Mouse (Mus musculus): ENCODE data around the gene Zfp326. TPM values are rescaled to one million over a fixed set of nuclear protein-coding genes. Genes with fewer than 3 reads are reported as not detected.

Zfp326 gene
- polyA plus RNA-seq, 1 experiment from 2014 or later, result 35.6 TPM

- H3K27me3 ChIP-seq (replicated peaks), result peaks cover 16% of the 10 kb centered on the region; the same call in 1 of the 2 replicates
- peak overlapping the region; percentile 7; the same call in 1 of the 2 replicates for H3K4me2 ChIP-seq
- WGBS, result 56% methylated on average over 16 of the region's 16 CpGs
- no peak overlapping the region for H3K4me3 ChIP-seq
- peak; percentile 68; the same call in 1 of the 2 replicates for ATAC-seq (ENCODE audit: insufficient number of reproducible peaks, low FRiP score)
- peak overlapping the region; percentile 48 for H3K27ac ChIP-seq (ENCODE audit: poor library complexity, severe bottlenecking)
- no peaks in the 10 kb centered on the region for H3K9me3 ChIP-seq (replicated peaks)
- H3K36me3 ChIP-seq, result no peaks in the 10 kb centered on the region
- peaks cover 13% of the 10 kb centered on the region for H3K4me1 ChIP-seq (replicated peaks)
- H3K9ac ChIP-seq, result no peak overlapping the region
Measured at GRCm38 (mm10) chr5:105867841-105868447, 8.4 kb upstream of the Zfp326 start.

- 0 out of 2 replicates have a peak, but pooled peaks have one; percentile 31 for ATAC-seq (ENCODE audit: insufficient number of reproducible peaks, low FRiP score)
- no peak overlapping the region for H3K9ac ChIP-seq
- no peaks in the 10 kb centered on the region for H3K9me3 ChIP-seq (replicated peaks)
- no peak overlapping the region for H3K4me3 ChIP-seq
- peaks cover 13% of the 10 kb centered on the region for H3K4me1 ChIP-seq (replicated peaks)
- H3K4me2 ChIP-seq, result no peak overlapping the region
- no peaks in the 10 kb centered on the region for H3K36me3 ChIP-seq
- peaks cover 16% of the 10 kb centered on the region; the same call in 1 of the 2 replicates for H3K27me3 ChIP-seq (replicated peaks)
- 32% methylated on average over 3 of the region's 3 CpGs for WGBS
- H3K27ac ChIP-seq (ENCODE audit: poor library complexity, severe bottlenecking), result no peak overlapping the region
Measured at GRCm38 (mm10) chr5:105868593-105868992, 7.8 kb upstream of the Zfp326 start.

GRCm38 (mm10) chr5:105869739-105870138 is 6.6 kb upstream of the Zfp326 start:
- H3K27me3 ChIP-seq (replicated peaks), result peaks cover 16% of the 10 kb centered on the region; the same call in 1 of the 2 replicates
- no peaks in the 10 kb centered on the region for H3K36me3 ChIP-seq
- no peak overlapping the region for H3K27ac ChIP-seq (ENCODE audit: poor library complexity, severe bottlenecking)
- no peak overlapping the region for H3K4me2 ChIP-seq
- WGBS, result 80% methylated on average over 7 of the region's 7 CpGs
- H3K4me3 ChIP-seq, result no peak overlapping the region
- H3K4me1 ChIP-seq (replicated peaks), result peaks cover 13% of the 10 kb centered on the region
- no peaks in the 10 kb centered on the region for H3K9me3 ChIP-seq (replicated peaks)
- no peak for ATAC-seq (ENCODE audit: insufficient number of reproducible peaks, low FRiP score)
- H3K9ac ChIP-seq, result no peak overlapping the region

GRCm38 (mm10) chr5:105871140-105871539 is 5.2 kb upstream of the Zfp326 start:
- peaks cover 19% of the 10 kb centered on the region for H3K4me1 ChIP-seq (replicated peaks)
- peaks cover 14% of the 10 kb centered on the region; the same call in 1 of the 2 replicates for H3K27me3 ChIP-seq (replicated peaks)
- H3K4me2 ChIP-seq, result no peak overlapping the region
- H3K9ac ChIP-seq, result no peak overlapping the region
- no peak overlapping the region for H3K27ac ChIP-seq (ENCODE audit: poor library complexity, severe bottlenecking)
- H3K36me3 ChIP-seq, result no peaks in the 10 kb centered on the region
- no peak overlapping the region for H3K4me3 ChIP-seq
- WGBS, result 69% methylated on average over 3 of the region's 3 CpGs
- H3K9me3 ChIP-seq (replicated peaks), result no peaks in the 10 kb centered on the region
- no peak for ATAC-seq (ENCODE audit: insufficient number of reproducible peaks, low FRiP score)

DNA sequence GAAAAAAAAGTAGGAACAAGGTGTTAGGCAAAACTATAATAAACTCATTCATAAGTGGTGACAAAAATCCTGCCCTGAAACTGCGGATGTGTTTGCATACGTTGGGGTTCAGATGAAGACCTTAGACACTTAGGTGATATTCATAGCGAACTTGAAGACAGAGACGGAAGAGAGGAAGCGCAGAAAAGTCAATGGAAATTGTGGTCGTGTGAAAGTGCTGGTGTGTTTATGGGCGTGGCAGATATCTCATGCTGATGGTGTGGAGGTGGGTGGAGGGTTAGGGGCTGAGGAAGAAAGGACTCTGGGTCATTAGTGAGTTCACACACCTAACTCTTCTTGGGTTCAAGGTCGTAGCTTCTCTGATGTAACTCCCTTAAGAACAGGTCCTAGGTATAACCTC is 4.2 kb upstream of the Zfp326 start:
- H3K4me3 ChIP-seq, result no peak overlapping the region
- H3K9me3 ChIP-seq (replicated peaks), result no peaks in the 10 kb centered on the region
- no peak overlapping the region for H3K27ac ChIP-seq (ENCODE audit: poor library complexity, severe bottlenecking)
- no peaks in the 10 kb centered on the region for H3K36me3 ChIP-seq
- H3K27me3 ChIP-seq (replicated peaks), result 0 out of 2 replicates have a peak, but pooled peaks cover 9% of the 10 kb centered on the region
- H3K4me1 ChIP-seq (replicated peaks), result peaks cover 19% of the 10 kb centered on the region
- no peak overlapping the region for H3K4me2 ChIP-seq
- WGBS, result 79% methylated on average over 8 of the region's 8 CpGs
- H3K9ac ChIP-seq, result no peak overlapping the region
- no peak for ATAC-seq (ENCODE audit: insufficient number of reproducible peaks, low FRiP score)

- no peak overlapping the region for H3K9ac ChIP-seq
- no peak for ATAC-seq (ENCODE audit: insufficient number of reproducible peaks, low FRiP score)
Measured at GRCm38 (mm10) chr5:105872916-105873315, 3.4 kb upstream of the Zfp326 start.

DNA sequence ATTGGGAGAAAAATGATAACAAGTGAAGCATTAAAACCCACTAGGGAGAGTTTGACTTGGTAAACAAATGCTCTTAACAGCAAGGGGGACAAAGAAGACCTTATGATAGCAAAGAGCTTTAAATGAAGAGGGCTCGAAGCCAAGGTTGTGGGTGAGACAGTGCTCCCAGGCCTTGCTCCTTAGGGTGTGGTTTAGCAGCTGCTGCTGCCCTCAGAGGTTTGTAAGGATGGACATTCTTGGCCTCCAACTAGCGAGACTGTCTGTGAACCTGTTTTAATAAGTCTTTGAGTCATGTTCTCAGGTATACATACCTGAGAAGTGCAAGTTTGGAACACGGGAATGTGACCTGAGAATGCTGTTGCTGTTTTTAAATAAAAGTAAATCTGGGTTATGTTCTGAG is 2.6 kb upstream of the Zfp326 start:
- H3K4me3 ChIP-seq, result no peak overlapping the region
- no peak overlapping the region for H3K27ac ChIP-seq (ENCODE audit: poor library complexity, severe bottlenecking)
- no peaks in the 10 kb centered on the region for H3K36me3 ChIP-seq
- peaks cover 10% of the 10 kb centered on the region; the same call in 1 of the 2 replicates for H3K4me1 ChIP-seq (replicated peaks)
- H3K27me3 ChIP-seq (replicated peaks), result 0 out of 2 replicates have a peak, but pooled peaks cover 9% of the 10 kb centered on the region
- 70% methylated on average over 3 of the region's 3 CpGs for WGBS
- no peaks in the 10 kb centered on the region for H3K9me3 ChIP-seq (replicated peaks)
- H3K9ac ChIP-seq, result no peak overlapping the region
- H3K4me2 ChIP-seq, result no peak overlapping the region
- ATAC-seq (ENCODE audit: insufficient number of reproducible peaks, low FRiP score), result no peak

More at GRCm38 (mm10) chr5:105872916-105873315, 3.4 kb upstream of the Zfp326 start:
- H3K4me3 ChIP-seq, result no peak overlapping the region
- no peaks in the 10 kb centered on the region for H3K36me3 ChIP-seq
- WGBS, result 41% methylated on average over 7 of the region's 7 CpGs
- no peak overlapping the region for H3K4me2 ChIP-seq
- no peak overlapping the region for H3K27ac ChIP-seq (ENCODE audit: poor library complexity, severe bottlenecking)
- peaks cover 13% of the 10 kb centered on the region for H3K4me1 ChIP-seq (replicated peaks)
- 0 out of 2 replicates have a peak, but pooled peaks cover 9% of the 10 kb centered on the region for H3K27me3 ChIP-seq (replicated peaks)
- no peaks in the 10 kb centered on the region for H3K9me3 ChIP-seq (replicated peaks)

GRCm38 (mm10) chr5:105874476-105874875 is 1.9 kb upstream of the Zfp326 start:
- Histone ChIP-seq H3K4me1 (replicated peaks) (peaks cover 11% of the 10 kb centered on the region), H3K9ac (no peak overlapping the region), H3K36me3 (no peaks in the 10 kb centered on the region), H3K27ac (ENCODE audit: poor library complexity, severe bottlenecking) (no peak overlapping the region), H3K4me3 (no peak overlapping the region), H3K4me2 (no peak overlapping the region), H3K9me3 (replicated peaks) (no peaks in the 10 kb centered on the region), H3K27me3 (replicated peaks) (0 out of 2 replicates have a peak, but pooled peaks cover 8% of the 10 kb centered on the region)
- WGBS, result 89% methylated on average over 11 of the region's 11 CpGs
- ATAC-seq (ENCODE audit: insufficient number of reproducible peaks, low FRiP score), result no peak

- ATAC-seq (ENCODE audit: insufficient number of reproducible peaks, low FRiP score), result peak; percentile 56
- Histone ChIP-seq H3K4me2 (peak overlapping the region; percentile 68), H3K4me3 (peak overlapping the region; percentile 94), H3K27me3 (replicated peaks) (no peaks in the 10 kb centered on the region), H3K36me3 (no peaks in the 10 kb centered on the region; the same call in 1 of the 2 replicates), H3K9ac (peak overlapping the region; percentile 99), H3K9me3 (replicated peaks) (no peaks in the 10 kb centered on the region), H3K27ac (ENCODE audit: poor library complexity, severe bottlenecking) (peak overlapping the region; percentile 84), H3K4me1 (replicated peaks) (peaks cover 24% of the 10 kb centered on the region)
- under 1% methylated on average over 46 of the region's 46 CpGs for WGBS
Measured at GRCm38 (mm10) chr5:105876925-105877774, 785 bp downstream of the Zfp326 start.

GRCm38 (mm10) chr5:105887317-105887716 is 11.0 kb downstream of the Zfp326 start:
- Histone ChIP-seq H3K9me3 (replicated peaks) (no peaks in the 10 kb centered on the region), H3K4me1 (replicated peaks) (peaks cover 16% of the 10 kb centered on the region), H3K27me3 (replicated peaks) (no peaks in the 10 kb centered on the region), H3K27ac (ENCODE audit: poor library complexity, severe bottlenecking) (no peak overlapping the region), H3K9ac (no peak overlapping the region), H3K4me2 (no peak overlapping the region), H3K4me3 (no peak overlapping the region), H3K36me3 (peaks cover 24% of the 10 kb centered on the region)
- WGBS, result 69% methylated on average over 4 of the region's 4 CpGs
- no peak for ATAC-seq (ENCODE audit: insufficient number of reproducible peaks, low FRiP score)

GRCm38 (mm10) chr5:105898161-105898560 is 21.8 kb downstream of the Zfp326 start:
- Histone ChIP-seq H3K9me3 (replicated peaks) (no peaks in the 10 kb centered on the region; the same call in 1 of the 2 replicates), H3K9ac (no peak overlapping the region), H3K27ac (ENCODE audit: poor library complexity, severe bottlenecking) (no peak overlapping the region), H3K27me3 (replicated peaks) (no peaks in the 10 kb centered on the region), H3K36me3 (peaks cover 47% of the 10 kb centered on the region), H3K4me2 (no peak overlapping the region), H3K4me1 (replicated peaks) (peaks cover 3% of the 10 kb centered on the region; the same call in 1 of the 2 replicates), H3K4me3 (no peak overlapping the region)
- WGBS, result 91% methylated on average over 4 of the region's 4 CpGs
- ATAC-seq (ENCODE audit: insufficient number of reproducible peaks, low FRiP score), result no peak
